Mouse (Mus musculus) C2C12 (cell line): ENCODE results near the gene Isca2.

ENCODE experiments used
- CTCF ChIP-seq: IDR thresholded peaks from one replicate; pipeline ENCODE4 v1.5.1; 2011; ENCODE audit not compliant: control insufficient read depth, insufficient read depth, insufficient read length
- FOSL1 ChIP-seq: IDR thresholded peaks from one replicate; pipeline ENCODE4 v1.8.0; 2011; ENCODE audit warnings: mild to moderate bottlenecking, low read length; ENCODE audit not compliant: poor library complexity, insufficient read depth, severe bottlenecking
- MAX ChIP-seq: IDR thresholded peaks from one replicate; pipeline ENCODE4 v1.6.1; 2011; ENCODE audit warnings: mild to moderate bottlenecking, control low read depth
- MYOD1 ChIP-seq: IDR thresholded peaks from one replicate; pipeline ENCODE4 v1.6.1; 2011; ENCODE audit warnings: low read depth; ENCODE audit not compliant: control insufficient read depth, insufficient read length
- USF1 ChIP-seq: IDR thresholded peaks from one replicate; pipeline ENCODE4 v1.6.1; 2011; ENCODE audit warnings: low read depth, mild to moderate bottlenecking, control low read depth, moderate library complexity

DNA sequence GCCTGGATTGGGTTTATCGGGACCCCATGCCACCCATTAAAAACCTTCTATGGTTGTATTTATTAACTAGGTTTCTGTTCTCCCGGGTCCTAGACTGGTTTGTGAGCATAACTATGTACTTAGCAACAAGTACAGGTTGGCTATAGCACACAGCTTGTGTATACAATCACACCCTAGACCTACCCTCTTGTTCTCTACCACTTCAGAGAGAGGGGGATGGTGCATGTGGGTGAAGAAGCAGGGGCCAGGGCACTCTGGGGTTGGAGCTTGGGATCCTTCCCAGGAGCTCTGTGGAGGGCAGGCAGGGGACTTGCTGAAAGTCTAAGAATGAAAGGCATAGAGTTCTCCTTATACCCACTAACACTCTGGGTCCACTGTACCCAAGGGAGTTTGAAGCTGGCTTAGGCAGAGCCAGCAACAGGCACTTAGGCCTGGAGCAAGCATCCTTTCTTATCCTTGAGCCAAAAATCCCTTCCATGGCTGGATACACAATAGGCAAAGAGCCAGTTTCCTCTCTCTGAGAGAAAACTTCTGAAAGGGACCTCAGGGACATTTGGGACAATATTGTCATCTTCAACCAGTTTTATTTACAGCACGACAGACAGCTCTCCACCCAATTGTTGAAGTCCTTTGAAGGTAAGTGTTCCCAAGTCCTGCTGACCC lies 41.7 kb downstream of the Isca2 start:
- no peak for TF ChIP-seq CTCF
- no peak for TF ChIP-seq USF1
- TF ChIP-seq MAX: no peak
- no peak for TF ChIP-seq FOSL1
- no peak for TF ChIP-seq MYOD1
